In the genomic region with DNA sequence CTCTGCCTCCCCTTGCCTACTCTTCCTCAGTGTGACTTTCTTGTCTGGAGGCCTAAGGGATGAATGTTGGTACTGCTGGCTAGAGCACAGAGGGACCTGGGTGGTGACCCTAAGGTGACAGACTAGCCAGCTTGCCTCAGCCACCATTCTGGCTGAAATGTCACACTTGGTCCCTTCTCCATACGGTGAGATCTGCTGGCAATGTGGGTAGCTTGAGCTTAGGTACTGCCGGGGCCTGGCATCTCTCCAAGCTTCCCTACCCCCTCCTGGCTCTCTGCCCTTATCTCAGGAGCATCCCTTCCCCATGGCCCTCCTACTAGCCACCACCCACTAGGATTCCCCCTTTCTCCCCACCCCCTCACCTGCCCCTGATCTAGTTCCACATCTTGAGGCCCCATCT, we compare ENCODE assay signal across 11 mouse cellular contexts.
DNase-seq lines count a peak whose midpoint lies in the region; ATAC-seq and TF ChIP-seq lines count a peak whose summit lies in the region.
"Had no signal": no experiment of that assay in that cellular context is flagged by ENCODE, and none has a peak within 500 bp of the region (broad histone marks: within the 10 kb centered on the region; RNA-seq: fewer than 3 reads in every experiment).

No protein-coding gene starts in this region.

- DNase-seq in heart, adult 11 months: no peak
- peak; percentile 56 for DNase-seq in retina, postnatal 1 day
- no peak for DNase-seq in retina, embryonic 14.5 days (ENCODE audit: low spot score)
- DNase-seq in stomach, postnatal 0 days (ENCODE audit: low spot score): no peak
- no peak for DNase-seq in left cerebral cortex, adult 18-20 months (ENCODE audit: low spot score in 2 of 2)
- DNase-seq in gastrocnemius, postnatal 4 days (ENCODE audit: low spot score in 2 of 2): no peak
- DNase-seq: thymus, adult 18-20 months had no signal

- H3K27ac ChIP-seq in heart, embryonic 12.5 days (ENCODE audit: poor library complexity, severe bottlenecking): peak overlapping the region; percentile 87
- H3K27ac ChIP-seq in hindbrain, embryonic 15.5 days (replicated peaks): peak overlapping the region; percentile 58; the same call in 1 of the 2 replicates
- peak overlapping the region; percentile 59 for H3K27ac ChIP-seq in stomach, postnatal 0 days (replicated peaks)

- H3K27me3 ChIP-seq in heart, embryonic 12.5 days (replicated peaks): no peaks in the 10 kb centered on the region
- H3K27me3 ChIP-seq in hindbrain, embryonic 15.5 days: no peaks in the 10 kb centered on the region
- H3K27me3 ChIP-seq in stomach, postnatal 0 days (ENCODE audit: control insufficient read depth, insufficient read depth, low read length): no peaks in the 10 kb centered on the region

- no peaks in the 10 kb centered on the region for H3K9me3 ChIP-seq in heart, embryonic 12.5 days (replicated peaks)
- H3K9me3 ChIP-seq in hindbrain, embryonic 15.5 days: no peaks in the 10 kb centered on the region
- H3K9me3 ChIP-seq in stomach, postnatal 0 days (ENCODE audit: control insufficient read depth, low read length): no peaks in the 10 kb centered on the region

- peak overlapping the region; percentile 59 for H3K9ac ChIP-seq in heart, embryonic 12.5 days
- H3K9ac ChIP-seq in hindbrain, embryonic 15.5 days: no peak overlapping the region
- H3K9ac ChIP-seq in stomach, postnatal 0 days (ENCODE audit: low read length): no peak overlapping the region

- H3K4me1 ChIP-seq in heart, embryonic 12.5 days (replicated peaks): peaks cover 64% of the 10 kb centered on the region
- H3K4me1 ChIP-seq in hindbrain, embryonic 15.5 days (replicated peaks): peaks cover 22% of the 10 kb centered on the region
- H3K4me1 ChIP-seq in stomach, postnatal 0 days (replicated peaks; ENCODE audit: control insufficient read depth, insufficient read depth): peaks cover 6% of the 10 kb centered on the region; the same call in 1 of the 2 replicates

- H3K4me2 ChIP-seq in heart, embryonic 12.5 days: peak overlapping the region; percentile 30; the same call in 1 of the 2 replicates
- no peak overlapping the region for H3K4me2 ChIP-seq in hindbrain, embryonic 15.5 days
- H3K4me2 ChIP-seq in stomach, postnatal 0 days (replicated peaks; ENCODE audit: low read depth): no peak overlapping the region

- no peak overlapping the region for H3K4me3 ChIP-seq in heart, embryonic 12.5 days
- H3K4me3 ChIP-seq in hindbrain, embryonic 15.5 days: no peak overlapping the region
- H3K4me3 ChIP-seq in stomach, postnatal 0 days (ENCODE audit: low read depth, low read length): no peak overlapping the region
- H3K4me3 ChIP-seq: myocyte had no signal

- no peak for TF ChIP-seq CTCF in stomach, postnatal 0 days (IDR thresholded peaks at IDR 0.05; ENCODE audit: low read depth)

- WGBS in heart, embryonic 12.5 days: 27% methylated on average over 2 of the region's 2 CpGs
- 48% methylated on average over 2 of the region's 2 CpGs for WGBS in hindbrain, embryonic 15.5 days
- WGBS in stomach, postnatal 0 days: 33% methylated on average over 2 of the region's 2 CpGs

- peak; percentile 17; the same call in 1 of the 2 replicates for ATAC-seq in heart, embryonic 12.5 days (ENCODE audit: insufficient number of reproducible peaks, low FRiP score)
- peak; percentile 60; the same call in 1 of the 2 replicates for ATAC-seq in hindbrain, embryonic 15.5 days (ENCODE audit: low FRiP score, low read depth)
- no peak for ATAC-seq in stomach, postnatal 0 days (ENCODE audit: low FRiP score, low TSS enrichment)
- ATAC-seq: CD4-positive, CD25-positive, alpha-beta regulatory T cell, adult 4 months had no signal

- TF ChIP-seq EP300 in stomach, postnatal 0 days (optimal IDR thresholded peaks at IDR 0.05): no peak

- H3K36me3 ChIP-seq in heart, embryonic 12.5 days: peaks cover 3% of the 10 kb centered on the region; the same call in 1 of the 2 replicates
- no peaks in the 10 kb centered on the region for H3K36me3 ChIP-seq in hindbrain, embryonic 15.5 days
- H3K36me3 ChIP-seq in stomach, postnatal 0 days (ENCODE audit: control insufficient read depth, insufficient read depth, low read length): no peaks in the 10 kb centered on the region
